Mouse (Mus musculus) liver, embryonic 14.5 days (tissue): ENCODE results near the gene Rsph1.

Experiments used
- CTCF ChIP-seq: IDR thresholded peaks from 2 replicates; pipeline ENCODE4 v1.5.1; 2016; ENCODE audit warnings: antibody characterized with exemption, low read depth, control low read depth
- EP300 ChIP-seq: IDR thresholded peaks from 2 replicates; pipeline ENCODE4 v1.6.1; 2016; ENCODE audit warnings: antibody characterized with exemption, low read depth

GRCm38 (mm10) chr17:31281830-31282686 lies 4.9 kb upstream of the Rsph1 start:
- peak; percentile 24 for TF ChIP-seq CTCF
- TF ChIP-seq EP300 = no peak
